Mouse (Mus musculus) neural tube, embryonic 10.5 days (tissue): ENCODE data around the gene Uqcrq.
"Not testable (repeated sequence)": the region's sequence is repeated elsewhere in the genome, so short reads cannot be mapped to it uniquely, and the experiment has no call there.

Source experiments
- DNase-seq: peaks from one replicate; pipeline ENCODE4 v3.0.0-alpha.2; 2017; ENCODE audit warnings: low spot score; ENCODE audit errors: extremely low spot score

The Uqcrq gene

DNA sequence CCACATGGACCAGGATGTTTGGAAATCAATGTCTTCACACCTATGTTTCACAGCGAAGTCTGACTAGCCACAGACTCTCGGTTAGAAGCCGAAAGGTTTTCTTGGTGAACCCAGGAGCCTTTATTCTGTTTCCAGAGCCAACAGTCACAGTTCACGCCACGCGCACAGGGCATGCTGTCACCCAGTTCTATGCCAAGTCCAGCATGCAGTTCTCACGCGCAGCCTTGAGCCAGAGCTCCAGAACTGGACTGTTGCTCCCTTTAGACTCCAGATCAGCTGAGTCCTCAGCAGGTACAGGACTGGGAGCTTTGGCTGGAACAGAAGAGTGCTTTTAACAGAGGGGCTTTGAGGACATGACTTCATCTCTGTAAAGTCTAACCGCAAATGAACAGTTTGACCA is 21.8 kb upstream of the Uqcrq start:
- DNase-seq: no peak

DNA sequence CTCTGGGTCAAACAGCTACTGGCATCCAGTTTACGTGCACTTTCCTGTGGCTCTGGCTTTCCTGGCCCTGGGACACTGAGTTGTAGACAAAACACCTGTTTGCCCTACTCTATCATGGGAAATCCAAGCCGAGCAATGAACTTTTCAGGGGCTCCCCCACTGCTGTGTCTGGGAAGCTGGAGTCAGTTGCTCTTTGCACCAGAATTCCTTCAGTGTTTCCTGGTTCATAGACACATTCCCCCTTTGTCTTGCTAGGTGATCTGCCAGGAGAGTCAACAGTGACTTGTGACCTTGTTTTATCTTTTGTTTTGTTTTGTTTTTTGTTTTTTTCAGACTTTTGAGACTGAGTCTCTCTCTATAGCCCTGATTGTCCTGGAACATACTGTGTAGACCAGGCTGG is 20.7 kb upstream of the Uqcrq start:
- DNase-seq: no peak

DNA sequence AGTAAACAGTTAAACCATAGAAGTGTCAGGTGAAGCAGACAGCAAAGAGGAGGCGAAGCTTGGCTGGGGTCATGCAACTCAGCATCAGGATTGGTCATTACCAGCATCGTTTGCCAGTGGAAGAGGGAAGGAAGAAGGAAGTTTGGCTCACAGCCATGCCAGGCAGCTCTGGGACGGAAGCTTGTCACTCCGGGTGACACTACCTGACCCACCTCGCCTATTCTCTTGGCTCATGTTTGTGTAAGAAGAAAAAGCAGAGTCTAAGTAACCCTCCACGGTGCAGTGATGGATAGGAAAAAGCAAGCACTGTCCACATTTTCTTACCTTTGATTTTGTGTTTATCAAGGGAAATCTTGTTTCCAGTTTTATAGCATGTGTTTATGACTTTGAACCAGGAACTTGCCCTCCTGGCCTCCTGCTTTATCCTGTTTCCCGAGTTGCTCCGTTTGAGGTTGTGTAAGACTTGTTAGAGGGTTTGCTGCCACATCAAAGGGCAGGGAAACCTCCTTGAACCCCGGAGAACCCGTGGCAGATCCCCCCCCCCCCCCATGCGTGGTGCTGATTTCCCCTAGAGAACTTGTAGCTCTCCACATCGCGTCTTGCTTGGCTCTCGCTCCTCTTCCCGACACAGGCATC is 19.6 kb upstream of the Uqcrq start:
- no peak for DNase-seq

DNA sequence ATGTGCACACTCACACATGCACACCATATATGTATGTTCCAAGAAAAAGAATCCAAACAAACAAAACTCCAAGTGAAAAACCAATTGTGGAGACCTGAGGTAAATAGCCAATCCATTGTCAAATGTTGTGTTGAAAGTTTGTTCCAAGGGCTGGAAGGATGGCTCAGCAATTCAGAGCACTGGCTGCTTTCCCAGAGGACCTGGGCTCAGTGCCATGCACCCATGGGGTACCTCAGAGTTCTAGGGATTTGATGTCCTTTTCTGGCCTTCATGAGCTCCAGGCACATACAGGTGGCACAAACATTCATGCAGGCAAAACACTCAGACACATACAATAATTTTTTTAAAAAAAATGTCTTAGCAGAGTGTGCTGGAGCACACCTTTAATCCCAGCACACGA is 17.9 kb upstream of the Uqcrq start:
- no peak for DNase-seq

DNA sequence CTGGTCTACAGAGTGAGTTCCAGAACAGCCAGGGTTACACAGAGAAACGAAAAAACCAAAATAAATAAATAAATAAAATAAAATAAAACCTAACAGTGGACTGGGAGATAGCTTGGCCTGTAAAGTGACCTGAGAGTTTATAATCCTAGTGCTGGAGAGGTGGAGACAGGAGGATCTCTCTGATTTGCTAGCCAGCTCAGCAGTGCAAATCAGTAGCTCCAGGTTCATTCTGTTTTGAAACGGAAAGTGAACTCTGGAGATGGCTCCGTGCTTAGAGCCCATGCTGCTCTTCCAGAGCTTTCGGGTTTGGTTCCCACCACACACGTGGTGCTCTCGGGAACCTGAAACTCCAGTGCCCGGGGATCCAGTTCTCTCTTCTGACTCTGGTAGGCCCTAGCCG is 17.4 kb upstream of the Uqcrq start:
- DNase-seq: no peak

DNA sequence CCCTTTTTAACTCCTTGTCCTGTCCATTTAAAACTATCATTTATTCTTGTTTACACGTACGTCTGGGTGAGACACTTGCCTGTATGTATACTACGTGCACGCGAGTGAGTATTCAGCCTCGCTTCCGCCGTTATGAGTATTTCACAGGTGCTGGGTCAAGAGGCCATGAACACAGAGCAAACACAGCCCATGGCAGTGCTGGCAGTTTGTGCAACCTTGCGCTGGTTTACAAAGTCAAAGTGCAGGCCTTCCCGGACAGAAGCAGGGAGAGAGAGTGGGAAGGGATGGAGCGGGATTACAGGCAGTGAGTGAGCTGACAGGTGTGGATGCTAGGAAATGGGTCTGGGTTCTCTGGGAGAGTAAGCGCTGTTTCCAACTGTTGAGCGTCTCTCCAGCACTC is 15.6 kb upstream of the Uqcrq start:
- DNase-seq: no peak

DNA sequence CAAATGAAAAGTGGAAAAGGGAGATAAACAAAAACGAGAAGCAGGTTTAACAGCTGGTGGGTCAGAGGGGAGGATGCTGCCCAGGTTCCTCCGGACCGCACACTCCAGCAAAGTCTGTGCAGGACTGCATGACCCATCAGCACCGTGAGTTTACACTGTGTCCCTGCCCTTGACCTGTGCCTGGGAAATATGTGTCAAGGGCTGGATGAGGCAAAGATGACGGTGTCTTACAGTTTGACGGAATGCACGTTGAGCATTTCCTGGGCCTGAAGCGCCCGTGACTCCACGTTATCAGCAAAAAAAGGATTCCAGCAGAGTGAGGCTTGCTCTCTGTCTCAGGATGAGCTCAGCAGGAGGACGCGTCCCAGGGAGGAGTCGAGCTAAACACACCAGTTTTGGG is 14.9 kb upstream of the Uqcrq start:
- no peak for DNase-seq

DNA sequence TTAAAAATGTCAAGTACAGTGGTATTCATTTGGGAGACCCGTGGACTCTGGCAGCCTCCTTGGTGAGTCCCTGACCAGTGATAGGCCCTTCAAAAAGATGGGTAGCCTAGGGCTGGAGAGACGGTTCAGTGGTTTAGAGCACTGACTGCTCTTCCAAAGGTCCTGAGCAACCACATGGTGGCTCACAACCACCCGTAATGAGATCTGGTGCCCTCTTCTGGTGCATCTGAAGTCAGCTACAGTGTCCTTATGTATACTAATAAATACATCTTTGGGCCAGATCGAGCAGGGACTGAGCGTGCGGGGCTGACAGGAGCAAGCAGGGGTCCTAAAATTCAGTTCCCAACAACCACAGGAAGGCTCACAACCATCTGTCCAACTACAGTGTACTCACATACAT is 13.2 kb upstream of the Uqcrq start:
- DNase-seq: no peak

DNA sequence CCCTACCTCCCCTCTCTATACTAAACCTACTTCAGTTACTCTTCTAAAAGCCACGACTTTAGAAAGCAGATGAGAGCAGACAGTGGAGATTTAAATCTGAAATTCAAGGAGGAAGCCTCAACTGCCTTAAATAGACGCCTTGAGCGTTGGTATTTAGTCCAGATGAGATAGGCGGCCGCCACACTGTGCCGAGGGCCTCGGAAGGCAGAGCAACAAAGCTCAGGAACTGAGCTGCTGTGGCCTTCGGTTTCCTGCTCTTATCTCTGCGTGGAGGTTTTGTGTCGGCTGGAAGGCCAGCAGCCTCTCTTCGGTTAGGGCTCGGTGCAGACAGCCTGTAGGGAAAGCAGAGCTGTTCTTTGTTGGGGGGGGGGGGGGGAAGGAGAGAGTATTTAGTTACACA is 11.3 kb upstream of the Uqcrq start:
- no peak for DNase-seq

DNA sequence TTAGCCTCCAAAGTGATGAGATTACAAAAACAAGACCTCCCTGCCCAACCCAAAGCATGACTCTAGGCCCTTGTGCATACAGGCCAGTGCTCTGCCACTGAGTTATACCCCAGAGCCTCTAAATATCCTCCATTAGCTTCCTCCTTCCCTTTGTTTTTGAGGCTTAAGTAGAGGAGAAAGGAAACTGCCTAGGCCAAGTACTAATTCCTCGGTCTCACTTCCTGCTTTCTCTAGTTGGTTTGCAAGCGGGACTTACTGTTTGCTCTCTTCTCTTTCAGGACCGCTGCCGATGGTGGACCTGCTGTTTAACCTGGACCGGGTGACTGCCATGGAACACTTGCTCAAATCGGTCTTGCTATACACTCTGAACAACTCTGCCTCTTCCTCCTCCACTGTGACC is 5.7 kb upstream of the Uqcrq start:
- no peak for DNase-seq

DNA sequence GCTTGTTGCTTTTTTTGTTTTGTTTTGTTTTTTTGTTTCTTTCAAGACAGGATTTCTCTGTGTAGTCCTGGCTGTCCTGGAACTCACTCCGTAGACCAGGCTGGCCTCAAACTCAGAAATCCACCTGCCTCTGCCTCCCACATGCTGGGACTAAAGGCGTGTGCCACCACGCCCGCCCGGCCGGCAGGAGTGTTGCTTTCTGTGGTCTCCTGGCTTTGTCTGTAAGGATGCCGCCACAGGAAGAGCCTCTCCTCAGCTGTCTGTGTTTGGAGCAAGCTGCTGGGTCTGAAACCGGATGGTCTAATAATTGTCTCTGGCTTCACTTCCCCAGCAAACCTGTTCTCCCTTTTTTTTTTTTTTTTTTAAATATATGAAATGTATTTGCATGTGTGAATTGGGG is 4.9 kb upstream of the Uqcrq start:
- DNase-seq: no peak

DNA sequence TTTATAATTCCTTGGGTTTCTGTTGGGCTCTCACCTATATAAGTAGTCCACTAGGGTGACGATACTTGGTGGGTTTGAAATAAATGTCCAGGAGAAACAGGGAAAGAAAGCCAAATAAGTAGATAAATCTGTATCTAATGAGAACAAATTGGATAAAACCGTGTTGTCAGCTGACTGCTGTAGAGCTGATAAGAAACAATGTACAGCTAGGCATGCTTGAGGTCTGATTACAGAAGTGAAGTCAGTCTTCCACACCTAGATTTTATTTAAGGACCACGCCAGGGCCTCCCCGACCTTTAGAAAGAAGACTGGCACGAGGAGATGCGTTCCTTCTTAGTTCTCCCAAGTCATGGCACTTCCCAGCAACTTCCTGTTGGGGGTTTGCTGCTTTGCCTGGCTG is 2.4 kb upstream of the Uqcrq start:
- no peak for DNase-seq

DNA sequence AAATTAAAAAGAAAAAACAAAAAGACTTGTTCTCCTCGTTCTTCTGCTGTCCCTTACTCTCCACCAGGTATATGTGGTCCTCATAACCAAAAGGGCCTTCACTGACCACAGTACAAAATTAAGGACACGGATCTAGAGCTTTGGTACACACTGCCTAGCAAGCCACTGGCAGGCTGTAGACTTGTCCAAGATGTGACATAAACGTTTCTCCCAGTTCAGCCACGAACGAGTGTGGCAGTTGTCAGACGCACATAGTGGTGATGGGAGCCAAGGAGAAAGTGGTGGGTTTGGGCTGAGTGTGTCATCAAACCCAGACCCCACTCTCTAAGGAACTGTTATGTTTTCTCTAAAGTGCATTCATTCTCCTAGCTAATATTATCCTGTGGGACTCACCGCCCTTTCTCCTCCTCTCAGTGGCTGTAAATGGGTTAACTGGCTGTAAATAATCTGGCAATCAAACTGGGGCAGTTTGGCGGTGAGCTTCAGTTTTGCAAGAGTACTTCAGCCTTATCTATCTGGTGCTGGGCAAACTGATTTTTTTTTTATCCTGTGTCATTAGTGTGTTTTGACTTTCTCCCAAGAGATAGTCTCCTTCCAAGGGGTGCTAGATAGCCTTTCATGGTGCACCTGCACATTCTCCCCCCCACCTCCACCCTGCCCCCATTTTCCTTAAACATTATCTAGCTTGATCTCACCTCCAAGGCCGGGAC is 871 bp upstream of the Uqcrq start:
- DNase-seq: no peak

DNA sequence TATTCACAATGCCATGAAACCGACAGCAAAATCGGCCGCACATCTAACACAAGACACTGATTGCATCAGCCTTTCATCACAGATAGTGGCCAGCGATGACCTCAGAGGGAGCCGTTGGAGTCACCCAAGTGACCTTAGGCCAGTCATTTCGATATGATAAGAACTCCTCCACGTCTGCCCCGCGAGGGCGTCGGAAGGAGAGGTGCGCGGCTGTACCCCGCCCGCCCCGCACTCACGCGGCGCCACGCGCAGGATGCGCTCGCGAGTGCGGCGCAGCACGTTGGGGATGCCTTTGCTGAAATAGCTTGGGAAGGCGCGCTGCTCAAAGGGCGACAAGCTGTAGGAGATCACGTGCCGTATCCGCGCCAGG is 346 bp downstream of the Uqcrq start:
- no peak for DNase-seq

DNA sequence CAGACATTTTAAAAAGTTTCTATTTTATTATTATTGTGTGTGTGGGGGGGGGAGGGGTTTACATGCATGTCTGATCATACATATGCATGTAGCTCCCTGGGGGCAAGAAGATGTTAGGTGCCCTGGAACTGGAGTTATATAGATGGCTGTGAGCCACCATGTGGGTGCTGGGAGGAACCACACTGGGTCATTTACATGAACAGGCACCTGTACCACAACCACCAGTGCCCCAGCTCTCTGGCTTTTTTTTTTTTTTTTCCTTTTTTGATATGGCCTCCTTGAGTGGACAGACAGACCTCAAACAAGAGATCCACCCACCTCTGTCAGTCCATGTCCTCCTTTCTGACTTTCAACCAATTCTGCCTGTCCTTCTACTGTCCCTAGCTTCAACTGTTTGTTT is 1.4 kb downstream of the Uqcrq start:
- no peak for DNase-seq

DNA sequence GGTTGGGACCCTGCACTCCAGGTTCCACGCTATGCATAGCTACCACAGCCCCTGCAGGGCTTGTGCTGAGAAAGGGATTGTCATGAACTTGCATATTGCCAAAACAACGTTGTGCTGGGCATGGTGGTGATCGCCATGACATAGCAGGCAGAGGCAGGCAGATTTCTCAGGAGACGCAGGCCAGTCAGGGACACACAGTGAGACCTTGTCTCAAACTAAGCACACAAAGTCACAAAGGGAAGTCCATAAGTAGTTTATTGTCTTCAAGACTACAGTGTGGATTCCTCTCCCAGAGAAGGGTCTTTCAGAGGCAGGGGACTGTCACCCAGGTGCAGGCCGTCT is 1.9 kb downstream of the Uqcrq start:
- DNase-seq: no peak

DNA sequence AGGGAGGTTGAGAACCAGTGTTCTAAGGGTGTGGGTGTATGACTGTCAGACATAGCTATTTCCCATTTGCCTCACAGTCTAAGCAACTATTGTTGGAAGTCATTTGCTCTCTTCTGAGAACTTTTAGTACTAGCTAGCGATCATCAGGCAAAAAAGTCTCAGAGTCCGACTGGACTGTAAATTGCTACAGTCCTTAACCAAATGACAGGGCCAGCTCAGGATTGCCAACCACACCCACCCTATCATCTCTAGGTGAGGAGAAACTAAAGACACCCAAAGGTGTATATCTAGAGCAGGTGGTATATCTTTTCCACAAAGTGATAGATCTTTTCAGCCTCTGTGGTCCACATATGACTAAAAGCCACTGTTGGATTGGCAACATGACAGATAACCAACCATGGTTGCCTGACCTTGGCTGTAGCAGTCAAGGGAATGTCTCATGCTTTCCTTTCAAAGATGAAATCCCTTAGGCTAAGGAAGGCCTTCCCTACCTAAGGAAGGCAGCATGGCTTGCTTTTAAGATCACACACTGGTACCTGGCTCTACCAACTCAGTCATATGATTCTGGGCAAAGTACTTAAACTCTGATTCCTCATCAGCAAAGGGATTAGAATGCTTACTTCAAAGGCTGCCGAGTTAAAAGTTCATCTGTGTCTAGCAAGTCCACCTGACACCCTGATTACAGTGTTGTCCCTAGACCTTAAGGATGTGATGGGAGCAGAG is 2.5 kb downstream of the Uqcrq start:
- DNase-seq: no peak

DNA sequence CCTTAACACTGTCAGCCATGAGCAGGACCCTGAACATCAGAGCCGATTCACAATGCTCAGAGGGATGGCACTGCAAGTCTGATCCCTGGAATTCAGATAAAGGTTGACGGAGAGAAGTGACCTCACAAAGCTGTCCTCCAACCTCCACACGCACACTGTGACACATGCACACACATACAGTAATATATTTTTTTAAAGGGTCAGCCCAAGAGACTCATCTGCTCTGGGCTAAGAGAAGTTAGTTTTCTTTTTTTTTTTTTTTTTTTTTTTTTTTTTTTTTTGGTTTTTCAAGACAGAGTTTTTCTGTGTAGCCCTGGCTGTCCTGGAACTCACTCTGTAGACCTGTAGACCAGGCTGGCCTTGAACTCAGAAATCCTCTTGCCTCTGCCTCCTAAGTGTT is 3.7 kb downstream of the Uqcrq start:
- not testable (repeated sequence) for DNase-seq

DNA sequence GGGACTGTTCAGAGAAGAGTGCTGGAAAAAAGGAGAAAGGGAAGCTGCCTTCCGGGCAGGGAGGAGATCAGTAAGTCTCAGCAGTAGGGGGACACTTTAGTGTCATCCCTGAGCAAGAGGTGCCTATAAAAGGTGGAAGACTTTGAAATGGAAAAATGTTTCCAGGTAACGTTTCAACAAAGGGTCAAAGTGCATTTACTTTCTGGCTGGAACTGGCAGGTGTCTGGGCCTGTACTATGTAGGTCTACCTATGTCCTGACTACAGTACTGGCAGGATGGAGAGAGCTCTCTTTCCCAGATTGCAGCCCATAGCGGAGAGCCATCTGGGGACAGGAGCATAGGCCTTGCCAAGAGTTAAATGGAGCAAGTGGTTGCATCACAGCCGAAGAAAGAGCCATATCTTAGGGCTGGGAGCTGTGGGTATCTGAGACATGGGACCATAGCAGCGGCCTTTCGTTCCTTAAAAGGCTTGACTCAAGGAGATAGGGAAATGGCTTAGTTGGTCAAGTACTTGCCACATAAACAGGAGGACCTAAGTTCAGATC is 4.8 kb downstream of the Uqcrq start:
- DNase-seq: no peak

DNA sequence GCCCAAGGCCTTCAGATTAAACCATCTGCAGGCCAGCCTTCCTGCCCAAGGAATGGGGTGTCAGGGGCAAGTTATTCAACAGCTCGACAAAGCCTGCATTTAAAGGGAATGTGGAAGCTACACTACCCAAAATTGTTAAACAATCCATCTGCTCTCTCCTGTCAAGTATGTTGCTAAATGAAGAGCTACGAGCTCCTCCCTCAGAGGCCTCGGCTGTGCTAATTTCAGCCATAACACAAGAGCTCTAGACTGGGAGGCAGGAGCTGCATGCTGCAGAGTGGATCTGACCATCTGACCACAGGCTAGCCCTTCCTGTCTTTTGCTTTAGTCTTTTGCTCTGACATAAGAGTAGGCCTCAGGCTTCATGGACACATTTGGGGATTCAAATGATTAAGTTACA is 5.4 kb downstream of the Uqcrq start:
- DNase-seq: no peak

DNA sequence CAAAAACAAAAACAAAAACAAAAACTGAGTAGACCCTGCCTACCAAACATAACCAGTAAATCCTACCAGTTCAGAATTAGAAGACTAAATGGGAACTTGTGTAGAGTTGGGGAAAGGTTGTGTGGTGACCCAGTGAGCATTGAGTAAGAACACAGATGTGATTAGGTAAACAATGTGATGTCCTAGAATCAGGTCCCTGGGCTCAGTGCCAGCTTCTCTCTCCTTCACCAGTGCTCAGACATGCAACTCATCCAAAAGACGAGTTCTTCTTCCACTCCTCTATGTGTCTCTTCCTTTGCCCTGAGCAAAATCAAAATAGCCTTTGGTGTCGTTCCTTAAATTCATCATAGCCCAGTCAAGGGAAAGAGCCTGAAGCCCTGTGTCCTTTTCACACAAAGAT is 5.8 kb downstream of the Uqcrq start:
- no peak for DNase-seq

DNA sequence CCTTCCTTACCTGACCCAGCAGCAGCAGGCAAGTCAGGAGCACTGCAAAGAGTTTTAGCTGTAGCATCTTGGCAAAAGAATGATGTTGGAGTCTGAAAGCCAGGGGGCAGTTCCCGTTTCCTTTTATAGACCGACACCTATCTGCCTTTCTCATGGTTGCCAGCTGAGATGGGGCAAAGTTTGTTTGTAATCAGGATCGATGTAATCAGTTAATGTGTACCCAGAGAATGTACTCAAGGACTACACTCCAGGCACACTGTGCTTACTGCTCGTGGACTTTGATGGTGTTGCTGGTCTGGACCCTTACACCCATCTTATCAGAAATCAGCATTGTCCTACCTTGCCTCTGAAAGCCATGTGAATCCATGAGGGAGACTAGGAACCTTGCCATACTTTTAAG is 7.6 kb downstream of the Uqcrq start, which contains the start of gene Leap2:
Leap2 (minus strand) TSS at position 135 of the 400 bp plus-strand sequence.
- no peak for DNase-seq

DNA sequence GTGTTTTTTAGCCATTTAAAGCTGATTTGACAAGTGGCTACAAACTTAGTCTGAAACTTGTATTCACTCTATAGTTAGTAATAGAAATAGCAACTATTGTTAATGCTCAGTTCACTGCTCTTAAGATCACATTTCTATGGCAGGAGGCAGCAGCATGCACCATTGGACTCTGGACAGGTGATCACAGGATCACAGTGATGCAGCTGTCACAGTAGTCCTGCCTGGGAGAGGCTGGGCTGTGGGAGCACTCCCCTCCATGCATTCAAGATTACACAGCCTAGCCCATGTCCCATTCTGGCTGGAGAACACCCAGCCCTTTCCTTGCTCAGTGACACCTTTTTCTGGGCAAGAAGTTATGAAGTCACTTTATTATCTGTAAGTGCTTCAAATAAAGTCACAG is 12.6 kb downstream of the Uqcrq start:
- DNase-seq: no peak
